Mouse (Mus musculus) hindbrain, embryonic 11.5 days (tissue): Measurements from ENCODE around the gene Ccdc174. TPM values are rescaled to one million over a fixed set of nuclear protein-coding genes. Genes with fewer than 3 reads are reported as not detected.
"Not testable (repeated sequence)": the region's sequence is repeated elsewhere in the genome, so short reads cannot be mapped to it uniquely, and the experiment has no call there.

Source experiments
- ATAC-seq: fragments of 200-750 bp; cut with Nextera tagmentation; 2 replicates; pipeline ENCODE4 v1.8.0; 2017; ENCODE audit warnings: mild to moderate bottlenecking, moderate TSS enrichment, moderate library complexity; ENCODE audit not compliant: low FRiP score
- DNase-seq: peaks from one replicate; pipeline ENCODE4 v3.0.0-alpha.2; 2015; ENCODE audit warnings: low spot score
- H3K27ac ChIP-seq: fragments of 300-500 bp; sonication (generic); 2 replicates; pipeline ENCODE4 v1.5.1; 2014; ENCODE audit warnings: mild to moderate bottlenecking, low read depth, low read length
- H3K27me3 ChIP-seq: fragments of 300-500 bp; sonication (generic); 2 replicates; pipeline ENCODE4 v1.6.1; 2014; ENCODE audit warnings: mild to moderate bottlenecking, low read length, moderate library complexity, mixed read lengths; ENCODE audit not compliant: control insufficient read depth, insufficient read depth
- H3K36me3 ChIP-seq: fragments of 300-500 bp; sonication (generic); 2 replicates; pipeline ENCODE4 v1.6.1; 2014; ENCODE audit warnings: mild to moderate bottlenecking, low read length, moderate library complexity, mixed read lengths; ENCODE audit not compliant: control insufficient read depth, insufficient read depth
- H3K4me1 ChIP-seq: fragments of 300-500 bp; sonication (generic); replicated peaks from 2 replicates; pipeline ENCODE4 v1.6.1; 2014; ENCODE audit warnings: low read length, mixed read lengths; ENCODE audit not compliant: control insufficient read depth, insufficient read depth
- H3K4me2 ChIP-seq: fragments of 300-500 bp; sonication (generic); replicated peaks from 2 replicates; pipeline ENCODE4 v1.6.1; 2014; ENCODE audit warnings: mild to moderate bottlenecking, low read depth, low read length
- H3K4me3 ChIP-seq: fragments of 300-500 bp; sonication (generic); 2 replicates; pipeline ENCODE4 v1.5.1; 2014; ENCODE audit warnings: low read depth, low read length
- H3K9ac ChIP-seq: fragments of 300-500 bp; sonication (generic); 2 replicates; pipeline ENCODE4 v1.6.1; 2014; ENCODE audit warnings: low read depth, low read length
- H3K9me3 ChIP-seq: fragments of 300-500 bp; sonication (generic); 2 replicates; pipeline ENCODE4 v1.6.1; 2016; ENCODE audit warnings: low read length; ENCODE audit not compliant: control insufficient read depth
- WGBS: fragments of 180-500 bp; shearing (Covaris S2); extraction: QIAGEN DNeasy Blood & Tissue Kit; methylation state at CpG from one replicate; pipeline ENCODE4 v1.1.7; 2014; 5-methylcytosine and 5-hydroxymethylcytosine counted together
- polyA plus RNA-seq: library from polyadenylated mRNA; unstranded; fragments of >200 nt; fragmentation: Nextera tagmentation; extraction: Ambion mirVana; gene quantifications from 2 replicates; pipeline ENCODE4 v1.2.1, GENCODE M21; 2014

The Ccdc174 gene
- polyA plus RNA-seq, 1 experiment from 2014 or later, result 61.5 TPM

GRCm38 (mm10) chr6:91901505-91901904, 23.7 kb downstream of the Ccdc174 start:
- DNase-seq (peak; percentile 87), ATAC-seq (no peak)
- H3K4me2 ChIP-seq, result no peak overlapping the region
- H3K27me3 ChIP-seq, result no peaks in the 10 kb centered on the region
- H3K9me3 ChIP-seq, result no peaks in the 10 kb centered on the region
- H3K9ac ChIP-seq, result no peak overlapping the region
- no peak overlapping the region for H3K4me3 ChIP-seq
- peaks cover 18% of the 10 kb centered on the region for H3K36me3 ChIP-seq
- 0 out of 2 replicates have a peak, but pooled peaks cover 2% of the 10 kb centered on the region for H3K4me1 ChIP-seq
- 37% methylated on average over 5 of the region's 5 CpGs for WGBS
- H3K27ac ChIP-seq, result no peak overlapping the region

GRCm38 (mm10) chr6:91902509-91902908, 24.7 kb downstream of the Ccdc174 start, which contains the start of gene 4930590J08Rik:
TSS of gene 4930590J08Rik (plus strand) at chr6:91902809.
- not testable (repeated sequence) for H3K4me2 ChIP-seq, H3K27ac ChIP-seq, H3K9ac ChIP-seq, H3K9me3 ChIP-seq, H3K27me3 ChIP-seq, DNase-seq, ATAC-seq, H3K4me3 ChIP-seq, H3K4me1 ChIP-seq
- 94% methylated on average over 2 of the region's 2 CpGs for WGBS
- peaks cover 18% of the 10 kb centered on the region for H3K36me3 ChIP-seq

- Histone ChIP-seq H3K9me3 (no peaks in the 10 kb centered on the region), H3K4me2 (no peak overlapping the region), H3K4me3 (no peak overlapping the region), H3K27ac (no peak overlapping the region), H3K4me1 (no peaks in the 10 kb centered on the region; the same call in 1 of the 2 replicates), H3K36me3 (no peaks in the 10 kb centered on the region), H3K9ac (no peak overlapping the region), H3K27me3 (no peaks in the 10 kb centered on the region)
- DNase-seq (no peak), ATAC-seq (no peak)
- 89% methylated on average over 10 of the region's 10 CpGs for WGBS
Observed at GRCm38 (mm10) chr6:91914011-91914410, 36.2 kb downstream of the Ccdc174 start.

- no peaks in the 10 kb centered on the region for H3K27me3 ChIP-seq
- DNase-seq (no peak), ATAC-seq (no peak)
- H3K4me2 ChIP-seq, result no peak overlapping the region
- no peaks in the 10 kb centered on the region for H3K36me3 ChIP-seq
- H3K9me3 ChIP-seq, result no peaks in the 10 kb centered on the region
- no peak overlapping the region for H3K27ac ChIP-seq
- no peak overlapping the region for H3K4me3 ChIP-seq
- WGBS, result 46% methylated on average over 4 of the region's 4 CpGs
- no peaks in the 10 kb centered on the region; the same call in 1 of the 2 replicates for H3K4me1 ChIP-seq
- H3K9ac ChIP-seq, result no peak overlapping the region
Observed at GRCm38 (mm10) chr6:91917286-91917685, 39.4 kb downstream of the Ccdc174 start.

- Histone ChIP-seq H3K9me3 (no peaks in the 10 kb centered on the region), H3K36me3 (no peaks in the 10 kb centered on the region), H3K4me3 (no peak overlapping the region), H3K4me2 (no peak overlapping the region), H3K9ac (no peak overlapping the region), H3K27me3 (no peaks in the 10 kb centered on the region), H3K27ac (no peak overlapping the region), H3K4me1 (no peaks in the 10 kb centered on the region)
- 73% methylated on average over 11 of the region's 11 CpGs for WGBS
- DNase-seq, result no peak
- no peak for ATAC-seq
Observed at GRCm38 (mm10) chr6:91917716-91918115, 39.9 kb downstream of the Ccdc174 start.

GRCm38 (mm10) chr6:91931231-91931630, 53.4 kb downstream of the Ccdc174 start:
- 92% methylated on average over 5 of the region's 5 CpGs for WGBS
- H3K27me3 ChIP-seq, result no peaks in the 10 kb centered on the region
- H3K4me2 ChIP-seq, result no peak overlapping the region
- H3K36me3 ChIP-seq, result no peaks in the 10 kb centered on the region
- H3K27ac ChIP-seq, result no peak overlapping the region
- no peak overlapping the region for H3K4me3 ChIP-seq
- DNase-seq (no peak), ATAC-seq (no peak)
- H3K9me3 ChIP-seq, result no peaks in the 10 kb centered on the region
- no peak overlapping the region for H3K9ac ChIP-seq
- H3K4me1 ChIP-seq, result no peaks in the 10 kb centered on the region

- no peaks in the 10 kb centered on the region for H3K9me3 ChIP-seq
- ATAC-seq (no peak), DNase-seq (peak; percentile 6)
- H3K4me2 ChIP-seq, result no peak overlapping the region
- 47% methylated on average over 4 of the region's 4 CpGs for WGBS
- H3K36me3 ChIP-seq, result no peaks in the 10 kb centered on the region
- H3K9ac ChIP-seq, result no peak overlapping the region
- no peak overlapping the region for H3K27ac ChIP-seq
- H3K27me3 ChIP-seq, result no peaks in the 10 kb centered on the region
- H3K4me3 ChIP-seq, result no peak overlapping the region
- H3K4me1 ChIP-seq, result no peaks in the 10 kb centered on the region
Observed at GRCm38 (mm10) chr6:91938491-91938890, 60.6 kb downstream of the Ccdc174 start.

GRCm38 (mm10) chr6:91948426-91948825, 70.6 kb downstream of the Ccdc174 start:
- Histone ChIP-seq H3K4me3 (no peak overlapping the region), H3K4me1 (no peaks in the 10 kb centered on the region), H3K9me3 (no peaks in the 10 kb centered on the region), H3K27ac (no peak overlapping the region), H3K4me2 (no peak overlapping the region), H3K27me3 (no peaks in the 10 kb centered on the region), H3K36me3 (no peaks in the 10 kb centered on the region), H3K9ac (no peak overlapping the region)
- 88% methylated on average over 2 of the region's 2 CpGs for WGBS
- ATAC-seq (no peak), DNase-seq (no peak)
